Mouse (Mus musculus) gastrocnemius, adult 2 months (tissue): ENCODE results near the gene Ifitm1. TPM values are rescaled to one million over a fixed set of nuclear protein-coding genes. Genes with fewer than 3 reads are reported as not detected.

Experiments used
- DNase-seq: peaks from one replicate; pipeline ENCODE4 v3.0.0; 2022
- H3K27ac ChIP-seq: fragments of 200-600 bp; 2 replicates; pipeline ENCODE4 v1.8.1; 2022; ENCODE audit warnings: mild to moderate bottlenecking
- H3K4me3 ChIP-seq: fragments of 200-600 bp; 2 replicates; pipeline ENCODE4 v1.8.1; 2022; ENCODE audit warnings: mild to moderate bottlenecking, moderate library complexity
- CTCF ChIP-seq: fragments of 200-600 bp; IDR thresholded peaks from 2 replicates; pipeline ENCODE4 v1.8.1; 2022; ENCODE audit warnings: antibody characterized with exemption, mild to moderate bottlenecking, moderate library complexity
- intact Hi-C: fragments of 180-260 bp; cut with DNase I; formaldehyde crosslinking; loops from one replicate; pipeline ENCODE4 v1.15.1; 2025
- total RNA-seq, 2 experiments: library from RNA; stranded (reverse); gene quantifications; 2 replicates each; pipeline ENCODE4 v1.2.3; 2021

Gene Ifitm1
- total RNA-seq, 2 experiments from 2014 or later, result 0.69 to 1.4 TPM

GRCm38 (mm10) chr7:140942341-140942740 lies 24.7 kb upstream of the Ifitm1 start:
- no peak for TF ChIP-seq CTCF
- H3K4me3 ChIP-seq, result peak overlapping the region; percentile 80
- H3K27ac ChIP-seq, result peak overlapping the region; percentile 97
- intact Hi-C loops, result no loop called here
- no peak for DNase-seq

DNA sequence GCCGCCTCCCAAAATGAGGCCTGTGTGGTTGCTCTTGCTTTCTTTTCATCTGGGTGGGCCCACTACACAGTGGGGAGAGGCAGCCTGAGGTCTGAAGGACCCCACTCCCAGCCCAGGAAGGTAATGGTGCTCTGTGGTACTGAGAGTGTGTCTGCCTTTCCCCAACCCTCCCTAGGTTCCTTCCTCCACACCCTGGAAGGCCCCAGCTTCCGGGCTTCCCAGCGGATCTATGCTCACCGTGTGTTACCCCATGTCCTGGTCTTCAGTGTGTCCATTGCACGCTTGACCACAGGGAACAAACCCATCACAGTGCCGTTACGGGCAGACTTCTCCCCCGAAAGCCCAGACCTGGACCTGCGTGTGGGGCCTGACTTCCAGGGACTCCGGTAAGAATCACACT lies 24.2 kb upstream of the Ifitm1 start:
- Histone ChIP-seq H3K4me3 (peak overlapping the region; percentile 80), H3K27ac (peak overlapping the region; percentile 97)
- TF ChIP-seq CTCF, result no peak
- intact Hi-C loops, result no loop called here
- DNase-seq, result no peak

DNA sequence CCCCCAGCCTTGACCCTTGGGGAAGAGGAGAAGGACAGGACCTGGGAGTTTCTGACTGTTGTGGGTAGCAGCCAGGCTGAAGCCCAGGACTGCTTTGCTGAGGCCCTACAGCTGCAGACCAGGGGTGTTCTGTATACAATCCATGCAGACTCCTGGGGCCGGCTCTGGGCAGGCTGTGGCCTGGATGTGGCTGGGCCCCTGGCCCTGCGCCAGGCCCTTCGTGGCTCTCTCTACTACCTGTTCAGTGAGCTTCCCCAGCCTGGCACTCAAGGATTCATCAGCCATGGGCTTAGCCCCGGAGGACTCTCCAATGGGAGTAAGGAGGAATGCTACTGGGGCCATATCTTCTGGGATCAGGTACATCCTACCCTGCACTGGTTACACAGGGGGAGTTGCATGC lies 23.7 kb upstream of the Ifitm1 start:
- DNase-seq, result no peak
- Histone ChIP-seq H3K27ac (peak overlapping the region; percentile 97), H3K4me3 (peak overlapping the region; percentile 80; the same call in 1 of the 2 replicates)
- no peak for TF ChIP-seq CTCF
- intact Hi-C loops, result no loop called here

- TF ChIP-seq CTCF, result no peak
- Histone ChIP-seq H3K4me3 (no peak overlapping the region), H3K27ac (peak overlapping the region; percentile 97; the same call in 1 of the 2 replicates)
- intact Hi-C loops, result no loop called here
- DNase-seq, result no peak
These were observed 22.8 kb upstream of the Ifitm1 start for GRCm38 (mm10) chr7:140944236-140944635.

- no peak overlapping the region for H3K4me3 ChIP-seq
- no peak overlapping the region for H3K27ac ChIP-seq
- intact Hi-C loops, result no loop called here
- no peak for DNase-seq
- no peak for TF ChIP-seq CTCF
These were observed 21.8 kb upstream of the Ifitm1 start for GRCm38 (mm10) chr7:140945247-140945646.

DNA sequence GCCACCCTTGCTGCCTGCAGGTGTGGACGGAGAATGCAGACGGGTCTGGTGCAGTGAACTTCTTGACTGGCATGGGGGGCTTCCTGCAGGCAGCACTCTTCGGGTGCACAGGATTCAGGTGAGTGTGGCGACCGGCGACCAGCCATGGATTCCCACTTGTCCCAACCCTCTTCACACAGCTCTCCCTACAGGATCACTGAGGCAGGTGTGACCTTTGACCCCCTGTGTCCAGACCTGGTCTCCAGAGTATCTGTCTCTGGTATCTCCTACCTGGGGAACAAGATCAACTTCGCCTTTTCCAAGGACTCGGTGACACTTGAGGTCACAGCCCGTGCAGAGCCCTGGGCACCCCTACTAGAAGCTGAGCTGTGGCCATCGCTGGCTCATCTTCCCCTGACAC lies 20.7 kb upstream of the Ifitm1 start:
- no peak for DNase-seq
- no peak for TF ChIP-seq CTCF
- H3K4me3 ChIP-seq, result no peak overlapping the region
- intact Hi-C loops, result no loop called here
- H3K27ac ChIP-seq, result peak overlapping the region; percentile 92

GRCm38 (mm10) chr7:140946980-140947379 lies 20.0 kb upstream of the Ifitm1 start:
- no peak overlapping the region for H3K4me3 ChIP-seq
- intact Hi-C loops, result no loop called here
- peak overlapping the region; percentile 92 for H3K27ac ChIP-seq
- no peak for DNase-seq
- TF ChIP-seq CTCF, result no peak

- Histone ChIP-seq H3K4me3 (no peak overlapping the region), H3K27ac (peak overlapping the region; percentile 92)
- TF ChIP-seq CTCF, result no peak
- DNase-seq, result no peak
- intact Hi-C loops, result no loop called here
These were observed 18.9 kb upstream of the Ifitm1 start for GRCm38 (mm10) chr7:140948161-140948560.

GRCm38 (mm10) chr7:140949255-140949654 lies 17.8 kb upstream of the Ifitm1 start:
- Histone ChIP-seq H3K27ac (peak overlapping the region; percentile 92), H3K4me3 (no peak overlapping the region)
- no peak for TF ChIP-seq CTCF
- no peak for DNase-seq
- intact Hi-C loops, result no loop called here

- peak within 1 kb of the TSS; percentile 47 for H3K4me3 ChIP-seq
- intact Hi-C loops, result no loop called here
These were observed 17.0 kb upstream of the Ifitm1 start, which contains the start of gene Ifitm5 for GRCm38 (mm10) chr7:140949824-140950530. TSS of gene Ifitm5 (minus strand) at chr7:140950291.

DNA sequence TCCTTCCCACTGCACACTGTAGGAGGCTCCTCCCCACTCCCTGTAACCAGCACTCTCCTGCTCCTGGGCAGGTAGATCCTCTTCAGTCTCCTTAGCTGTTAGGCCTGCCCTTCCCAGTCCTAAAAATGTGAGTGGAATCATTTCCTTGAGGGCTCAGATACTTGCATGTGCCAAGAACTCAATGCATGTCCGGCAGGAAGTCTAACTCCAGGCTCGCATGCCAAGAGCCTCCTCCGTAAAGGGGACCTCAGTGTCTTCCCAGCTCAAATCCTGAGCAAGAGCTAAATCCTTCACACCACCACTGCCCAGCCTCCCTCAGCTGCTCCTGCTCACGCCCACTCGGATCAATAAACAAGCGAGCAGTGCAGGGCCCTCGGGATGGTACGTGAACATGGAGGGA lies 16.0 kb upstream of the Ifitm1 start:
- H3K4me3 ChIP-seq, result peak overlapping the region; percentile 47
- peak overlapping the region; percentile 92 for H3K27ac ChIP-seq
- intact Hi-C loops, result no loop called here
- TF ChIP-seq CTCF, result no peak
- peak; percentile 49 for DNase-seq

More at GRCm38 (mm10) chr7:140949824-140950530, 17.0 kb upstream of the Ifitm1 start, which contains the start of gene Ifitm5:
- H3K27ac ChIP-seq, result peak within 1 kb of the TSS; percentile 92
- TF ChIP-seq CTCF, result no peak
- no peak for DNase-seq

DNA sequence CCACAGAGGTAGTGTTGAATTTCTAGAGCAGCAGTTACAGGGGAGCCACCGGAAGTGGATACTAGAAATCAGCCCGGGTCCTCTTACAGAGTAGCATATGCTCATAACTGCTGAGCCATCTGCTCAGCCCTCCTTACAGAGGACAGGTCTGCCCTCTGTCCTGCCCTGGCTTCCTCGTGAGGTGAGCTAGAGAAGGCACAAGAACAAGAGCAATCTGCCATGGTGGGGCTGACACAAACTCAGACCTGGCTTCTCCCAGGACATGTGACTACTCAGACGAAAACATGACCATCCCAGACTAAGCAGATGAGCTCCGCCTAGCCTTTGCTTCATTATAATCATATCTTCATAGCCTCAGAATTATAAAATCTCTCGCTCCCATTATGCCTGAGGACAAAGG lies 15.3 kb upstream of the Ifitm1 start:
- DNase-seq, result no peak
- H3K4me3 ChIP-seq, result peak overlapping the region; percentile 47
- intact Hi-C loops, result no loop called here
- TF ChIP-seq CTCF, result no peak
- peak overlapping the region; percentile 92 for H3K27ac ChIP-seq

- no peak for TF ChIP-seq CTCF
- Histone ChIP-seq H3K27ac (peak overlapping the region; percentile 92), H3K4me3 (peak overlapping the region; percentile 82)
- DNase-seq, result no peak
- intact Hi-C loops, result no loop called here
These were observed 14.6 kb upstream of the Ifitm1 start for GRCm38 (mm10) chr7:140952441-140952840.

GRCm38 (mm10) chr7:140953133-140953532 lies 13.9 kb upstream of the Ifitm1 start:
- no peak for DNase-seq
- Histone ChIP-seq H3K4me3 (peak overlapping the region; percentile 82), H3K27ac (peak overlapping the region; percentile 92)
- TF ChIP-seq CTCF, result no peak
- intact Hi-C loops, result no loop called here
